Mouse (Mus musculus) G1E (cell line): ENCODE measurements around the gene Tmcc3.

Experiments used
- GATA1 ChIP-seq: IDR thresholded peaks from 2 replicates; pipeline ENCODE4 v1.6.1; 2012; ENCODE audit warnings: borderline replicate concordance, low read length, inconsistent platforms, mixed read lengths
- TAL1 ChIP-seq: conservative IDR thresholded peaks from 2 replicates; pipeline ENCODE4 v1.6.1; 2012; ENCODE audit warnings: low read depth, low read length, inconsistent platforms, mixed read lengths

DNA sequence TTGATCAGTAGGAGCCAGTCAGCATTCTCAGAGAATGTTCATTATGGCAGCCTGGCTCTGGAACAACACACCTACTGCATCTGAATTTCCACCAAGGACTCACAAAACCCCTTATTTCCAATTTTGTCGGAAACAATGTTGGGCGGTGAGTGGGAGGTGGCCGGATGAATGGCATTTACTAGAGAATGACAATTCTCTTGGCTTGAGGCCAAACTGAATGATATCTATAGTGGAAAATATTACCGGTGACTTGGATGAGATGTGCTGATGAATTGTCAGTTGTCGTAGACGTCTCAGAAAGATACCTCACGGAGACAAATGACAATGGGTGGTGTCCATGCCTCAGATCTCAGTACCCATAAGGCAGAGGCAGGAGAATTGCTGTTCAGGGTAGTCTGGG is 133.4 kb downstream of the Tmcc3 start:
- no peak for TF ChIP-seq GATA1
- TF ChIP-seq TAL1 = no peak
